Mouse (Mus musculus) granulocyte monocyte progenitor cell, adult 5-6 weeks (primary cell): ENCODE results near the gene Akap13. TPM values are rescaled to one million over a fixed set of nuclear protein-coding genes. Genes with fewer than 3 reads are reported as not detected.

Experiments
- ATAC-seq: replicated peaks from 2 replicates; pipeline ENCODE4 v1.8.0; 2016; ENCODE audit warnings: mild to moderate bottlenecking, moderate TSS enrichment, inconsistent platforms; ENCODE audit not compliant: poor library complexity, severe bottlenecking
- total RNA-seq, 2 experiments: library from RNA; stranded (forward) in 1 of 2; stranded (reverse) in 1 of 2; fragments of 200-712, 200-1000 nt in 1 of 2; fragments of >200 nt in 1 of 2; fragmentation: Nextera tagmentation in 1 of 2; gene quantifications; 2 replicates each; pipeline ENCODE4 v1.2.3; 2014 to 2017

Gene Akap13
- total RNA-seq, 2 experiments from 2014 or later = 101 to 178 TPM

- ATAC-seq = peak; percentile 30
Measured at GRCm38 (mm10) chr7:75456152-75456888, 986 bp downstream of the Akap13 start.

DNA sequence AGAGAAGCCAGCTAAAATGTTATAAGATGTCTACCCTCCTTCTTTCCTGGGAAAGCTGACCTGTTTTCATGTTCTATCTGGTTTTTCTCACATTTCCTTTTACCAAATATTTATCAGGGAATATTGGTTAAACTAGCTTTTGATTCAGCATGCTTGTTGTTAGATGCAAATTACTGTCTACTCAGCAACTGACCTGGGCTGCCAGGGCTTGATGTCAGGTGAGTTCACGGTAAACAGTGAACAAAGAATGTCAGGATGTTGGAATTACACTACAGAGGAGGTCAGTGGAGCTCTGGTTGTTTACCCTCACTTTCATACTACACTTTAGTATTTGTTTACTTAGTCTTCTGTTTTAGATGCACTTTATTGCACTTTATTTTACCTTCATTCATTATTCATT is 5.0 kb downstream of the Akap13 start:
- ATAC-seq = no peak

DNA sequence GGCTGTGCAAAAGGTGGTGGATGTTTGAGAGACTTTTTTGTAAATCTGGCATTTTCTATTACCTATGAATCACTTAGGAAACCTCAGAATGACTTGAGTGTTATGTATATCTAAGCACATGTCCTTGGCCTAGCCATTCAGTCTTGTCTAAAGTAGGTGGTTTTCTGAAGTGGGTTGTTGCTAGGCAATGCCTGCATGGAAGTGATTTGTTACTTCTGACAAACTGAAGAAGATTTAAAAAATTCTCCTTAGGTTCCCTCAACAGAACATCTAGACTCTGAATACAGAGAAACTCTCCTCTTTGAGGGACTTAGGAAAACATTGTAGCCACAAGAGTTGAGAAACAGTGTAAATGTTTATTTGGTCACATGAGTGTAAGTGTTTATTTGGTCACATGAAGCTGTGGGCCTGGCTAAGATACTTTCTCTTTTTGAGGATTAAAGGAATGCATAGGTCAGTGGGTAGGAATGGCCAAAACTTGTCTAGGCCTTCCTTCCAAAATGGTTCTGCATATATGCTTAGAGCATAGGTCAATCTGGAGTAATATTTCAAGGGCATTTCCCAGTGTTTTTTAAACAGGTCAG is 8.3 kb downstream of the Akap13 start:
- ATAC-seq = no peak

GRCm38 (mm10) chr7:75467791-75468190 is 12.5 kb downstream of the Akap13 start:
- ATAC-seq = no peak

- ATAC-seq = no peak
Measured at GRCm38 (mm10) chr7:75470318-75470925, 15.1 kb downstream of the Akap13 start.

DNA sequence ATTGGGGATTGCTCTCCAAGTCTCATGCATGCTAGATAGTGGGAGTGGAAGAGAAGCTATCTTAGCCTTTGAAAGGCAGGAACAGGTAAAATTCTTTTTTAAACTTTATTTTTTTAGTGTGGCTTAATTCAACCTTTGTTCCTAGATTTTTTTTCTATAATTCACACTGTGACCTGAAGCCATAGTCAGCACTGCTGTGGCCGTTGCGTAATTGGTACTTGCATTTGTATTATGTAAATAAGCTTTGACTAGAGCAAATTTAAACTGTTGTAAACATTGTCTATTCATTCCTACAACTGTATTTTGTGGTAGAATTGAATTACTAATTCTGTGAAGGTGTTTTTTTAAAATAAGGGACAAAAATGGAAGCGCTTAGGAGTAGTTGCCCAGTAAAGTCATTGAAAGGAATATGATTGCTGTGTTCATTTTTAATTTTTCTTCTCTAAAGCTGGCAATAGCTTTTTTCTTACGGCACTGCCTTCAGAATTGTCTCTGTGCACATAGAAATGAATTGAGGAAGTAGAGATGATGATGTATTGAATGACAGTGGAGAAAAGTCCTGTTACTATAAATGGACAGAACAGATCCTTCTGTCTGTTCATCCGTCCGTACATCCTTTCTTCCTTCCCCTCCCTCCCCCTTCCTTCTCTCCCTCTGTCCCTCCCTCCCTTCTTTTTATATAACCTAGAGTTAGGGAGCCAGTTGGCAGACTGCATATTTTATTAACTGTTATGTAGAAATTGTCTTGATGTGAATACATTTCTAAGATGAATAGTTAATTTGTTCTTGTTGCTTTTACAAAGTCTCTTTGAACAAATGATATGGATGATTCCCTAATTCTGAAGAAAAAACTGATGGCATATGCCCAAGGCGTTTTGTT is 17.2 kb downstream of the Akap13 start:
- ATAC-seq = peak; percentile 86

DNA sequence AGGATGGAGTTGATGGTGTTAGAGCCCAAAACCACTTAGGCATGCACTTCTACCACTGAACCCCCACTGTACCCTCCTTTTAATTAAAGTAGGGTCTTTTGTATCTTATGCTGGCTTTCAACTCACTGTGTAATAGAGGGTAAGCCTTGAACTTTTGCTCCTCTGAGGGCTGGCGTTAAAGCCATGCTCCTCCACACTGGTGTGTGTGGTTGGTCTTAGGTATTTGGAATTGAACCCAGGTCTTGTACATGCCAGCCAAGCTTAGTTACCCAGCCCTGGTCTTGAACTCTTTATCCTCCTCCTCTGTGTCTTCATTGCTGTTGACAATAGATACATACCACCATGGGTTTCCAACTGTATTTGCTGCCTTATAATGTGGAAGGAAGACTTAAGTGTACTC is 18.0 kb downstream of the Akap13 start:
- no peak for ATAC-seq

- no peak for ATAC-seq
Measured at GRCm38 (mm10) chr7:75474064-75474463, 18.7 kb downstream of the Akap13 start.

- ATAC-seq = no peak
Measured at GRCm38 (mm10) chr7:75474564-75475150, 19.3 kb downstream of the Akap13 start.

GRCm38 (mm10) chr7:75478060-75478459 is 22.7 kb downstream of the Akap13 start:
- no peak for ATAC-seq

GRCm38 (mm10) chr7:75480721-75481426 is 25.5 kb downstream of the Akap13 start:
- ATAC-seq = no peak

GRCm38 (mm10) chr7:75486031-75486430 is 30.7 kb downstream of the Akap13 start:
- no peak for ATAC-seq

GRCm38 (mm10) chr7:75495941-75496441 is 40.7 kb downstream of the Akap13 start:
- ATAC-seq = no peak

GRCm38 (mm10) chr7:75498627-75499026 is 43.3 kb downstream of the Akap13 start:
- ATAC-seq = no peak

DNA sequence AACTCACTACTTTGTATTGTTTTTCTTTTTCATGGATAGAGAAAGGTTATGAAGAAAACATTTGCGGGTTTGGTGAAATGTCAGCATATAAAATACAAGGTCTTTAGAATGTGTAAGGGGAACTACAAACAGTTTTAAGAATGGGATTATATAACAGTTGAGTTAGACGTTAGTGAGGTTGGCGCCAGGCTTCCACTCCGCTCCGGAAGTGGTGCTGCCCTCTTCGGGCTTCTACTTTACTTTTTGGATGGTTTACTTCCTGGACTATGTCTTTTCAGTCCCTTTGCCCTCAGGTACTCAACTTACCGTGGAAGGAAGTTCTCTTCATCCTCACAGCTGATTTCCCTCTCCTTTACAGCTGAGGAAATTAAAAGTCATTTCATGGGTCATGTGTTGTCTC is 43.9 kb downstream of the Akap13 start:
- no peak for ATAC-seq

DNA sequence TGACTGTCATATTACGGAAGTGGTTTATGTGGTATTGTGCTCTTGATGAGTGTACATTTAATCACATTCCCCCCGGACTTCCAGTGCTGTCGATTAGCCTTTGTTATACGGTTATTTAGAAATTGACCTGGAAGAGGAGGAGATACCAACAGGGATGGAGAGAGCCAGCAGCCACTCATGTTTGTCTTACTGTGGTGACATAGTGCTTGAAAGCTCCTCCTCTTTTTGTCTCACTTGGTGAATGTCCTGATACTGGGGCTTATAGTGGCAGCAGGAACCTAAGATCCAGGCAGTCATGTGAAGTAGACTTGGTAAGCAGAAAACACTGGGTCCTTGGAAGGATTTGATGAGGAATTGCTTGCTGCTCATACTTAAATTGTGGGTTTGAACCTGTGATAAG is 44.8 kb downstream of the Akap13 start:
- no peak for ATAC-seq

DNA sequence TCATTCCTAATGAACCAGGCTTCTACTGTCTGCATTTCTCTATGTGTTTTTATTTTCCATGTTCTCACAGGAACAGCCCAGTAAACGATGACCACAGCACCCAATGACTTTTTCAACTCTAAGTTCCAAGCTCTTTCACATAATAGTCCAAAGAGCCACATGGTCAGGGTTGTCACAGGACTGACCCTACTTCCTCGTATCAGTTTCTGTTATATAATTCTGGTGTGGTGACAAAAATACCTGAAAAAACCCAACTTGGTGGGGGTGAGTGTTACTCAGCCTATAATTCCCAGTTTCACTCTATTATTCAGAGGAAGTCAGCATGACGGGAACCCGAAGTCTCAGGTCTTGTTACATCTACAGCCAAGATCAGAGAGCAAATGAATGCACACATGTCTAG is 45.5 kb downstream of the Akap13 start:
- peak; percentile 27 for ATAC-seq

- no peak for ATAC-seq
Measured at GRCm38 (mm10) chr7:75504524-75504923, 49.2 kb downstream of the Akap13 start.

DNA sequence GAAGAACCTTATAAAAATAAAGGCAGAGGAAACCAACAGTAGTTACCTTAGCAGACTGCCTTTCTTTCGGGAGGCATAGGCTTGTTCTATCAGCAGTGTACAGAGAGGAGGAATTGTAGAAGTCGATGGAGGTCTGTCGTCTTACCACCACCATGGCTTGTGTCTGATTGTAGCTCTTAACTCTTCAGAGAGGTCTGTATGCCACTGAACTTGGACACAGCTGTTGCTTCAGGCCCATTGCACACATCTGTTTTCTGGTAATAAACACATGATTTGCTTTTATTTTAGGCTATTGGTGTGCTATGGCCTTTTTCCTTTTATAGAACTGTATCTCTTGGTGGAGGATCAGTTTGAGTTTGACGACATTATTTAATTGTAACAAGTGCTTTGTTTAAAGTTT is 51.3 kb downstream of the Akap13 start:
- no peak for ATAC-seq
